Mouse (Mus musculus) testis, adult 2 months (tissue): ENCODE results near the gene Rpp21. TPM values are rescaled to one million over a fixed set of nuclear protein-coding genes. Genes with fewer than 3 reads are reported as not detected.
"Not testable (repeated sequence)": the region's sequence is repeated elsewhere in the genome, so short reads cannot be mapped to it uniquely, and the experiment has no call there.

Experiments used
- H3K27ac ChIP-seq: fragments of 200-500 bp; 2 replicates; pipeline ENCODE4 v1.5.1; 2012; ENCODE audit warnings: low read depth, low read length; ENCODE audit not compliant: control insufficient read depth, insufficient read depth
- H3K27me3 ChIP-seq: fragments of 200-500 bp; 2 replicates; pipeline ENCODE4 v1.6.1; 2012; ENCODE audit warnings: mild to moderate bottlenecking, low read length, moderate library complexity; ENCODE audit not compliant: control insufficient read depth, insufficient read depth
- H3K36me3 ChIP-seq: fragments of 200-500 bp; 2 replicates; pipeline ENCODE4 v1.6.1; 2012; ENCODE audit warnings: mild to moderate bottlenecking, low read length; ENCODE audit not compliant: control insufficient read depth, insufficient read depth
- H3K4me1 ChIP-seq: fragments of 200-500 bp; 2 replicates; pipeline ENCODE4 v1.6.1; 2012; ENCODE audit warnings: low read length; ENCODE audit not compliant: control insufficient read depth, insufficient read depth
- H3K4me3 ChIP-seq: fragments of 200-500 bp; 2 replicates; pipeline ENCODE4 v1.5.1; 2012; ENCODE audit warnings: low read depth, mild to moderate bottlenecking, low read length, moderate library complexity, mixed read lengths; ENCODE audit not compliant: control insufficient read depth
- CTCF ChIP-seq: fragments of 200-500 bp; IDR thresholded peaks from 2 replicates; pipeline ENCODE4 v1.5.1; 2012; ENCODE audit warnings: low read depth, mild to moderate bottlenecking, inconsistent platforms, low read length, moderate library complexity; ENCODE audit not compliant: control insufficient read depth, insufficient read depth, insufficient replicate concordance
- POLR2A ChIP-seq: fragments of 200-500 bp; IDR thresholded peaks from 2 replicates; pipeline ENCODE4 v1.6.1; 2012; ENCODE audit warnings: low read depth, mild to moderate bottlenecking, inconsistent platforms, low read length, moderate library complexity; ENCODE audit not compliant: control insufficient read depth
- polyA plus RNA-seq: library from polyadenylated mRNA; depleted of rRNA; stranded (reverse); fragments of >200 nt; gene quantifications from 2 replicates; pipeline ENCODE4 v1.2.3, GENCODE M21; 2012

Gene Rpp21
- polyA plus RNA-seq, 1 experiment: 82.5 TPM

- Histone ChIP-seq H3K4me1 (peaks cover 4% of the 10 kb centered on the region), H3K36me3 (no peaks in the 10 kb centered on the region), H3K27ac (no peak overlapping the region), H3K27me3 (no peaks in the 10 kb centered on the region), H3K4me3 (no peak overlapping the region)
- TF ChIP-seq CTCF (no peak), POLR2A (no peak)
Observed at GRCm38 (mm10) chr17:36248886-36249285, 9.0 kb downstream of the Rpp21 start.

GRCm38 (mm10) chr17:36245741-36246140, 12.1 kb downstream of the Rpp21 start:
- Histone ChIP-seq H3K27me3 (no peaks in the 10 kb centered on the region), H3K4me1 (no peaks in the 10 kb centered on the region), H3K36me3 (no peaks in the 10 kb centered on the region), H3K27ac (no peak overlapping the region), H3K4me3 (no peak overlapping the region)
- TF ChIP-seq POLR2A: no peak
- TF ChIP-seq CTCF: no peak

GRCm38 (mm10) chr17:36244031-36244430, 13.8 kb downstream of the Rpp21 start:
- H3K36me3 ChIP-seq: no peaks in the 10 kb centered on the region
- no peaks in the 10 kb centered on the region for H3K27me3 ChIP-seq
- no peak overlapping the region for H3K4me3 ChIP-seq
- H3K4me1 ChIP-seq: no peaks in the 10 kb centered on the region
- no peak for TF ChIP-seq POLR2A
- no peak for TF ChIP-seq CTCF
- no peak overlapping the region for H3K27ac ChIP-seq

GRCm38 (mm10) chr17:36240637-36241213, 17.1 kb downstream of the Rpp21 start:
- no peak for TF ChIP-seq POLR2A
- TF ChIP-seq CTCF: no peak
- Histone ChIP-seq H3K27ac (no peak overlapping the region), H3K4me3 (no peak overlapping the region), H3K36me3 (no peaks in the 10 kb centered on the region), H3K27me3 (no peaks in the 10 kb centered on the region), H3K4me1 (peaks cover 5% of the 10 kb centered on the region)

- Histone ChIP-seq H3K4me1 (peaks cover 5% of the 10 kb centered on the region), H3K27me3 (no peaks in the 10 kb centered on the region), H3K27ac (no peak overlapping the region), H3K36me3 (no peaks in the 10 kb centered on the region), H3K4me3 (no peak overlapping the region; the same call in 1 of the 2 replicates)
- no peak for TF ChIP-seq POLR2A
- no peak for TF ChIP-seq CTCF
Observed at GRCm38 (mm10) chr17:36237321-36237921, 20.4 kb downstream of the Rpp21 start.

- H3K27ac ChIP-seq, H3K27me3 ChIP-seq, H3K4me1 ChIP-seq, H3K36me3 ChIP-seq, H3K4me3 ChIP-seq: not testable (repeated sequence)
Observed at GRCm38 (mm10) chr17:36235300-36235699, 22.6 kb downstream of the Rpp21 start.

- no peak overlapping the region for H3K4me3 ChIP-seq
- no peaks in the 10 kb centered on the region for H3K27me3 ChIP-seq
- no peaks in the 10 kb centered on the region for H3K36me3 ChIP-seq
- H3K27ac ChIP-seq: no peak overlapping the region
- TF ChIP-seq POLR2A (no peak), CTCF (no peak)
- H3K4me1 ChIP-seq: peaks cover 5% of the 10 kb centered on the region
Observed at GRCm38 (mm10) chr17:36233572-36233971, 24.3 kb downstream of the Rpp21 start.
